19 mouse cellular contexts compared by ENCODE assay signal in the genomic region with DNA sequence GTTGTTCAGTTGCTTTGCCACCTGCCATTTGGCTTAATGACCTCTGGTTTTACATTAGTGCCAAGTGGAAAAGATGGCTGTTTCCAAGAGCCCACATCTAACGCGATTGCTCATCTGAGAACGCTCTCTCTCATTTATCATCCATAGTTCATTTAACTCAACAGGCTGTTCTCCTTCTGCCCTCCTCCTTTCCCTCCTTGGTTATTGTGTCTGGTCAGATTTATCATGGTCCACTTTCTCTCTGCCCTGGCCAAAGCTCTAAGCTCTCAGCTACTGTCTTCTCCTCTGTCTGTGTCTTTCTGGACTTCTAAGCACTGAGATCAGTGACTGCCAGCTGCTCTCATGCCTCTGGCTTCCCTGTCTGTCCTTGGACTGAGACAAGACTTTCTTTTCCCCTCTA. TPM values are rescaled to one million over a fixed set of nuclear protein-coding genes. Genes with fewer than 3 reads are reported as not detected.
DNase-seq lines count a peak whose midpoint lies in the region; ATAC-seq and TF ChIP-seq lines count a peak whose summit lies in the region.
"Had no signal": no experiment of that assay in that cellular context is flagged by ENCODE, and none has a peak within 500 bp of the region (broad histone marks: within the 10 kb centered on the region; RNA-seq: fewer than 3 reads in every experiment).

No protein-coding gene starts in this region.

- H3K4me3 ChIP-seq in midbrain, postnatal 0 days (ENCODE audit: low read depth, low read length) = no peak overlapping the region
- H3K4me3 ChIP-seq in midbrain, embryonic 14.5 days (replicated peaks; ENCODE audit: low read depth, low read length) = no peak overlapping the region
- no peak overlapping the region for H3K4me3 ChIP-seq in hindbrain, embryonic 14.5 days (replicated peaks; ENCODE audit: low read length)
- H3K4me3 ChIP-seq: forebrain, embryonic 13.5 days; heart, embryonic 13.5 days; limb, embryonic 10.5 days had no signal

- H3K9me3 ChIP-seq in midbrain, postnatal 0 days (ENCODE audit: low read length) = no peaks in the 10 kb centered on the region
- no peaks in the 10 kb centered on the region for H3K9me3 ChIP-seq in midbrain, embryonic 14.5 days (ENCODE audit: control insufficient read depth, low read length)
- no peaks in the 10 kb centered on the region for H3K9me3 ChIP-seq in hindbrain, embryonic 14.5 days (ENCODE audit: control insufficient read depth, low read length)
- H3K9me3 ChIP-seq: forebrain, embryonic 13.5 days; heart, embryonic 13.5 days; limb, embryonic 10.5 days had no signal

- H3K4me1 ChIP-seq in midbrain, postnatal 0 days (ENCODE audit: insufficient read depth, low read length) = peaks cover 15% of the 10 kb centered on the region
- peaks cover 17% of the 10 kb centered on the region for H3K4me1 ChIP-seq in midbrain, embryonic 14.5 days (ENCODE audit: control insufficient read depth, insufficient read depth, low read length)
- H3K4me1 ChIP-seq in hindbrain, embryonic 14.5 days (replicated peaks; ENCODE audit: control insufficient read depth, insufficient read depth, low read length) = peaks cover 50% of the 10 kb centered on the region

- H3K4me2 ChIP-seq in midbrain, postnatal 0 days (ENCODE audit: low read depth, low read length, poor library complexity, severe bottlenecking) = no peak overlapping the region
- no peak overlapping the region for H3K4me2 ChIP-seq in midbrain, embryonic 14.5 days (ENCODE audit: low read length)
- no peak overlapping the region for H3K4me2 ChIP-seq in hindbrain, embryonic 14.5 days (replicated peaks)
- H3K4me2 ChIP-seq: forebrain, embryonic 13.5 days; heart, embryonic 13.5 days; liver, embryonic 11.5 days; lung, embryonic 14.5 days; midbrain, embryonic 11.5 days had no signal

- H3K27ac ChIP-seq in midbrain, postnatal 0 days (ENCODE audit: low read depth, low read length) = no peak overlapping the region
- H3K27ac ChIP-seq in midbrain, embryonic 14.5 days (replicated peaks; ENCODE audit: low read depth, low read length) = no peak overlapping the region
- peak overlapping the region; percentile 69 for H3K27ac ChIP-seq in hindbrain, embryonic 14.5 days
- H3K27ac ChIP-seq: forebrain, embryonic 13.5 days; heart, embryonic 13.5 days; limb, embryonic 10.5 days; macrophage had no signal

- no peak for ATAC-seq in midbrain, postnatal 0 days (ENCODE audit: low FRiP score)
- no peak for ATAC-seq in midbrain, embryonic 14.5 days (ENCODE audit: low FRiP score, low TSS enrichment)
- ATAC-seq in hindbrain, embryonic 14.5 days (ENCODE audit: low FRiP score) = no peak
- ATAC-seq: forebrain, embryonic 13.5 days; intestine, embryonic 16.5 days had no signal

- H3K27me3 ChIP-seq in midbrain, postnatal 0 days (ENCODE audit: insufficient read depth, low read length) = no peaks in the 10 kb centered on the region
- no peaks in the 10 kb centered on the region for H3K27me3 ChIP-seq in midbrain, embryonic 14.5 days (ENCODE audit: control insufficient read depth, insufficient read depth, low read length)
- no peaks in the 10 kb centered on the region for H3K27me3 ChIP-seq in hindbrain, embryonic 14.5 days (ENCODE audit: control insufficient read depth, insufficient read depth, low read length)
- H3K27me3 ChIP-seq: forebrain, embryonic 13.5 days; heart, embryonic 13.5 days had no signal

- no peak for TF ChIP-seq CTCF in midbrain, postnatal 0 days (IDR thresholded peaks at IDR 0.05)

- 82% methylated on average over 3 of the region's 3 CpGs for WGBS in midbrain, postnatal 0 days
- 85% methylated on average over 3 of the region's 3 CpGs for WGBS in midbrain, embryonic 14.5 days
- WGBS in hindbrain, embryonic 14.5 days = 51% methylated on average over 3 of the region's 3 CpGs

- H3K36me3 ChIP-seq in midbrain, postnatal 0 days (ENCODE audit: insufficient read depth, low read length) = no peaks in the 10 kb centered on the region
- no peaks in the 10 kb centered on the region for H3K36me3 ChIP-seq in midbrain, embryonic 14.5 days (ENCODE audit: control insufficient read depth, insufficient read depth, low read length)
- H3K36me3 ChIP-seq in hindbrain, embryonic 14.5 days (replicated peaks; ENCODE audit: control insufficient read depth, insufficient read depth) = no peaks in the 10 kb centered on the region
- H3K36me3 ChIP-seq: heart, embryonic 13.5 days; limb, embryonic 10.5 days had no signal

- no peak overlapping the region for H3K9ac ChIP-seq in midbrain, postnatal 0 days (replicated peaks; ENCODE audit: low read length, poor library complexity, severe bottlenecking)
- H3K9ac ChIP-seq in midbrain, embryonic 14.5 days (replicated peaks; ENCODE audit: low read length) = no peak overlapping the region
- no peak overlapping the region for H3K9ac ChIP-seq in hindbrain, embryonic 14.5 days
- H3K9ac ChIP-seq: forebrain, embryonic 13.5 days; heart, embryonic 13.5 days; lung, embryonic 14.5 days had no signal

- DNase-seq in embryo, embryonic 10.5 days (ENCODE audit: low spot score) = peak; percentile 33
- DNase-seq in embryo, embryonic 11 days = no peak
- DNase-seq in midbrain, postnatal 0 days (ENCODE audit: low spot score) = peak; percentile 53
- DNase-seq in midbrain, embryonic 14.5 days = no peak
- no peak for DNase-seq in hindbrain, embryonic 14.5 days (ENCODE audit: low spot score)
- DNase-seq in skeletal muscle tissue, adult 2 months (ENCODE audit: low read depth, low spot score) = peak; percentile 5
- DNase-seq in spleen, postnatal 36 days (ENCODE audit: low spot score in 2 of 2) = no peak
- DNase-seq in left cerebral cortex, adult 8-10 months (ENCODE audit: low spot score in 2 of 2) = no peak
- DNase-seq: heart, postnatal 36 days; kidney, postnatal 36 days; lung, embryonic 14.5 days; thymus, postnatal 14 days had no signal

RNA-seq across cellular contexts. Expression of gene Rnf182, which starts 35.8 kb away (rescaled TPM):
- 6.0 and 10.2 TPM in 2 replicates for total RNA-seq in midbrain, postnatal 0 days (2014; rRNA removed)
- 22.2 and 25.5 TPM in 2 replicates for polyA plus RNA-seq in midbrain, postnatal 0 days (2015; fragmentation: Nextera tagmentation; extraction: Ambion mirVana)
- 32.7 and 38.0 TPM in 2 replicates for polyA plus RNA-seq in midbrain, embryonic 14.5 days (2014; fragmentation: Nextera tagmentation; extraction: Ambion mirVana)
- 35.6 and 35.8 TPM in 2 replicates for polyA plus RNA-seq in hindbrain, embryonic 14.5 days (2014; fragmentation: Nextera tagmentation; extraction: Ambion mirVana)
- 1 to 10 TPM; 6.6 to 7.9 (median 7.1) TPM for total RNA-seq in left cerebral cortex, adult 8-10 months (2022)
- polyA plus RNA-seq: macrophage had no signal

Comparison
In these comparisons a context has a peak if more than half of its experiments do, and no peak if none do; other contexts are left out.
1. DNase-seq: peak in embryo, embryonic 10.5 days (single experiment), midbrain, postnatal 0 days (single experiment) and skeletal muscle tissue, adult 2 months (single experiment); none in embryo, embryonic 11 days (single experiment), midbrain, embryonic 14.5 days (single experiment), hindbrain, embryonic 14.5 days (single experiment), spleen, postnatal 36 days (0 of 2) and left cerebral cortex, adult 8-10 months (0 of 2).